Mouse (Mus musculus) fat pad, adult 2 months (tissue): ENCODE data around the gene Olfr1255.

Source experiments
- DNase-seq: peaks from one replicate; pipeline ENCODE4 v3.0.0-alpha.2; 2011; ENCODE audit warnings: low read depth, low spot score; ENCODE audit errors: extremely low read depth

Olfr1255 gene

GRCm38 (mm10) chr2:89811751-89812150, at the start of gene Olfr1255:
Olfr1255 (plus strand) TSS chr2:89812051.
- no peak for DNase-seq

DNA sequence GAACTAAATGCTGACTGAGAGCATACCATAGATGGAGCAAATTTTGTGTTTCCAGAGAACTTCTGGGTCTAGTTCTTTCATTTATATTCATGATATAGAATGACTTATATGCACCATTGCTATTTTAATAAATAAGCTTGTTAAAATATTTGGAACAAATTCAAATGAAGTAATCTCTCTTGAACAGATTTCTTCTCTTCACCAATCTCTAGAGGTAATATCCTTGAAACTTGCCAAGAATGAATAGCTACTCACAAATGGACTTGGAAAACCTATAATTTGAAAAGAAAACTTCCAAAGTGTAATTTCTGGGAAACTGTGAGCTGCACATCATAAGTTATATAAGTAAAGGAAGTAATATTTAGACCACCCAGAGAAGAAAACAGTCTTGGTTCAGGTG, 18.3 kb upstream of the Olfr1255 start, which contains the start of gene Olfr1254:
TSS of gene Olfr1254 (minus strand) at position 101 of the 400 bp plus-strand sequence.
- DNase-seq: no peak

DNA sequence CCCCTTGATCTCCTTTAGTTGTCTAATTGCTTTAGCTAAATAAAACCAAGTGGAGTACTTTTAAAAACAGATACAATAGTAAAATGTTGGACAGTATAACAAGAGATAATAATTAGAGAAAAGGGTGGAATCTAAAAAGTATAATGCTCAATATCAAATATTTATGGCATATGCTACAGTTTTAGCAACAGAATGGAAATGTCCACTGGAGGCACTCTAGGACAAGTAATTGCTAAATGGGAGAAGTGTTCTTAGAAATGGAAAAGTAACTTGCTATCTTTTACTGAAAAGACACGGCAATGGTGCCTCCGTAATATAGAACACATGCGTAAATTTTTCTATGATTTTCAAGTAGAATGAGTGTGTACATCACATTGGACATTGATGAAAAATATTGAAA, 12.3 kb upstream of the Olfr1255 start:
- DNase-seq: no peak

DNA sequence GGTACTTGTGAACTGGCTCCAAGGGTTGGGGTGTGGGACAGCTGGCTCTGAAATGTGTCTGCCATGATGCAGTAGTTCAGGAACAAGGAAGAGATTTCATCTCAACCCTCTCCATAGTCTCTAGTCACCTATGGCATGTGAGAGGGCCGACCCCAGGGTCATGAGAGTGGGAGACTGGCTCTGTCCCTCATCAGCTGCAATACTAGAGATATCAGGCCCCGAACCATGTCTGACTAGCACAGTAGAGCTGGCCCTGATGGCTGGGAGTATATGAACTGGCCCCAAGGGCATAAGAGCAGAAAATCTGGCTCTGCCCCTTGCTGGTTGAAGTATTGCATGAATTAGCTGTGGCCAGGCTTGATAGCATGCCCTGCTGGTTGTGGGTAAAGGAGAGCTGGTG, 1.1 kb upstream of the Olfr1255 start:
- DNase-seq: no peak

GRCm38 (mm10) chr2:89820216-89820615, 8.4 kb downstream of the Olfr1255 start:
- DNase-seq: no peak

GRCm38 (mm10) chr2:89841455-89841854, 29.6 kb downstream of the Olfr1255 start, which contains the start of gene Olfr1256:
Olfr1256 (minus strand) TSS chr2:89841555.
- no peak for DNase-seq

GRCm38 (mm10) chr2:89848105-89848504, 36.3 kb downstream of the Olfr1255 start, which contains the start of gene Olfr48:
Olfr48 (minus strand) TSS chr2:89848205.
- no peak for DNase-seq

DNA sequence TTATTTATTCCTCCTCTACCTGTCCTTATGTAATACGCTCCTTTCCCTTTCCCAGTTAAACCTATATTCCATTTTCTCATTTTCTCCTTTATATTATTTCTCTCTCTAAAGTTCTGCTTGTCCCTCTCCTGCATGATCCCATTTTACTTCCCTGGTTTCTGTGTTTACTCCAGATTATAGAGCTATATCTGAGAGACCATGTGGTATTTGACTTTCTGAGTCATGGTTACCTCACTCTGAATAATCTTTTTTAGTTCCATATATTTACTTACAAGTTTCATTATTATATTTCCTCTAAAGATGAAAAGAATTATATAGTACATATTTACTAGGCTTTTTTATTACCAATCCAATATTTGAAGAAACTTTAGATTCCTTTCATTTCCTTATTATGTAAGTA, 37.4 kb downstream of the Olfr1255 start:
- no peak for DNase-seq
